Mouse (Mus musculus): ENCODE measurements around the gene Nxph1.

The Nxph1 gene

DNA sequence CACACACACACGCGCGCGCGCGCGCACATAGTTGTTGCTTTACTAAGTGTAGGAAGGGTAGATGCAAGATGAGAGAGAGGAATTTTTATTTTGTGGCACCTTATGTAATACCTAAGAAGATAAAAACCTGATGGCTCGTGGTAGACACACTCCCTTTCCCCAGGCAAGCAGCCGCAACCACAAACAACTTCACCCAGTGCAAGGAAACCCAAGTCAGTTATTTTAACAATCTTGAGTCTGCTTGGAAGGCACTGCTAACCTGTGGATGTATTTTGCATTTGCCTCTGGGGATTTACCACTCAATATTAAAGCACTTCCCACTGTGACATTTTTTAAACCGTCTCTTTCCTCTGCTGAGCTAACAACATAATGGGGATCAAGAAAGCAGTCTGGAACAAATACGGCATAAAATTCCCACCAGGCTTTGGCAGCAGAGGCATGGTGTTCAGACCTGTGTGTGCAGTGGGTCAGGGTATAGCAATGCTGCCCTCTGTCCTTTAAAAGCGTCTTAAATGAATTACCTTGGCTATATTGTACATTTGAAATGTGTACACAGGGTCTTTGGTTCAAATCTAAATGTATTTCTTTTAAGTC, 176.2 kb downstream of the Nxph1 start:
- no peak for DNase-seq (ENCODE audit: low spot score in 2 of 2)

GRCm38 (mm10) chr6:9133589-9134279, 185.5 kb downstream of the Nxph1 start:
- no peak for DNase-seq (ENCODE audit: low spot score in 2 of 2)

DNA sequence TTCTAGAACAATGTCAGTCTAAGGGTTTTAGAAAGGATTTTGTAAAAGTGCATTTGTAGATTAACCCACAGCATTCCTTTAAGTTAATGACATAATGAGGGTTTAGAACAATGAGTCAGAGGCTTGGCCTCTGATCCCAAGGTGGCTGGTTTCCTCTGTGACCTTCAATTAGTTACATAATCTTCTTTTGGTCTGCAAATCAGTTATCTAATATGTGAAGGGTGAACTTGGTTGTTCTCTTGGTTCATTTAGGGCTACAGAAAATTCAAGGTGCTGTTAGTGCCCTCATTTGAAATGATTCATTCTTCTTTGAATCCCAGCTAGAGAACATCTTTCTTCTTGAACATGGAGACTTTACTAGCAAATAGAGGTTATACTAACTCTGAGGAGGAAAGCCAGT, 199.7 kb downstream of the Nxph1 start:
- no peak for DNase-seq (ENCODE audit: low spot score in 2 of 2)

DNA sequence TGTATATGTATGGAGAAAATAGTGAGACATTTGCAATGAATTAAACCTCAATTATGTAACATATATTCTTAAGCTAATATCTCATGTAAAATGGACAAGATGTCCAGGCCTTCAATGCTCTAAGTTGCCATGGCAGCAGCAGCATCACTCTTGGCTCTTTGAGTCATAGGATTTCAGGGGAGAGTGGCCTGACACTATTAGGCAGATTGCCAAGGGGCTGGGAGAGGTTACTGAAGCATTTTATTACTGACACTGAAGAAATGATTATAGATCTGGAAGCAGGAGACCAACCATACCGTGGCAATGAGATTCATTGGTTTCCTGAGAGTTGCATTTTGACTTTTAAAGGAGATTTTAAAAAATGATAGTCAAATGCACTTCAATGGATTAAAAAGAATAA, 201.6 kb downstream of the Nxph1 start:
- DNase-seq (ENCODE audit: low spot score in 2 of 2) = no peak

DNA sequence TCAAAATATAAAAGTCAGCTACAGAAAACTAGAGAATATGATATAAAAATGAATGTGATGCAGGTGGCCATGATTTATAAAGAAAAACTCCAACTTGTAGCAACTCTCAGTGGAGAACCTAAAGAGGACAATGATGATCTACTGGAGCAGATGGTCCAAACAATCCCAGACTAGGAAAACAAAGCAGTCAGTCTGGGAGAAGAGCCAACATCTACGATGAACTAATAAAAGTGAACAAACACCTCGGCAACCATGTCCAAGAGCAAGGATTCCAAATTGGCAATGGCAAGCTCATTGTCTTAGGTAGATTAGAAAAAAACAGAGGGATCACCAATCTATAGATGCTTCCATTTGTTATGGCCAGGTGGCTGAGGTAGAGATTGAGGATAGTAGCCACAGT, 211.0 kb downstream of the Nxph1 start:
- no peak for DNase-seq (ENCODE audit: low spot score in 2 of 2)

GRCm38 (mm10) chr6:9182477-9182876, 234.2 kb downstream of the Nxph1 start:
- no peak for DNase-seq (ENCODE audit: low spot score in 2 of 2)

GRCm38 (mm10) chr6:9210730-9211129, 262.5 kb downstream of the Nxph1 start:
- DNase-seq (ENCODE audit: low spot score in 2 of 2) = no peak

GRCm38 (mm10) chr6:9220724-9221453, 272.7 kb downstream of the Nxph1 start:
- DNase-seq (ENCODE audit: low spot score in 2 of 2) = no peak

DNA sequence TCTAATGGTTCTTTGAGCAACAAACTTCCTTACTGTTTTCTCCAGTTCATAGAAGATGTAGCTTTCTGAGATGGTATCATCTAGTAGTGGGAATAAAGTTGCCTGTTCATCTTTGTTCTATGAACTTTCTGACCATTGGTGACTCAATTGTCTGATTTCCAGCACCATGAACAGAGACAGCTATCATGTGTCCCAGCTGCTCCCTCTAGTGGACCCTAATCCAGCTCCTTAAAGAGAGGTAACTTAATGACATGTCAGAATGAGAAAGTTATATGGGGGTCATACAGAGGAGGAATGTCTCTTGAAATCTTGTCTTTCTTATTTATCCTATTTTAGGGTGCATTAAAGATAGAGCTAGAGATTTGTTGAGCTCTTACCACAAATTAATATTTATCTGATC, 286.6 kb downstream of the Nxph1 start:
- DNase-seq (ENCODE audit: low spot score in 2 of 2) = no peak

DNA sequence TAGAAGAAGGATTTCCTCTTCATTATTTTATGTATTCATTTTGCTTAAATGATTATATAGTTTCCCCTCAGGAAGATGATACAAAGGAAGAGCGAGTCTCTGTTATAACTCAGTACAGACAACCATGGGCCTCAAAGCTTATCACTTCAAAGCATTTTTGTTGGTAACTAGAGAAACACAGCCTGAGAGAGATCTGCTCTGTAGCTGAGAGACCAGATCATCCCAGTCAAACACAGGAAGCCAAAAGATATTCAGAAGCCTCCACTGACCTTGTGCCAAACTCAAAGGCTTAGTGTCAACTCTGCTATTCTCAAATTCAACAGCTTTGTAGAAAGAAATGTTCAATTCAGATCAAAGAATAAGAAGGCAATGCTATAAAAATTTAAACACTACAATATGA, 319.8 kb downstream of the Nxph1 start:
- DNase-seq (ENCODE audit: low spot score in 2 of 2) = no peak
